Mouse (Mus musculus) granulocyte monocyte progenitor cell, adult 5-6 weeks (primary cell): ENCODE data around the gene Foxc2. TPM values are rescaled to one million over a fixed set of nuclear protein-coding genes. Genes with fewer than 3 reads are reported as not detected.
A peak's percentile ranks its signal among the peaks of the same experiment; 100 is the strongest.

Experiments
- ATAC-seq: replicated peaks from 2 replicates; pipeline ENCODE4 v1.8.0; 2016; ENCODE audit warnings: mild to moderate bottlenecking, moderate TSS enrichment, inconsistent platforms; ENCODE audit not compliant: poor library complexity, severe bottlenecking
- total RNA-seq, 2 experiments: library from RNA; stranded (forward) in 1 of 2; stranded (reverse) in 1 of 2; fragments of 200-712, 200-1000 nt in 1 of 2; fragments of >200 nt in 1 of 2; fragmentation: Nextera tagmentation in 1 of 2; gene quantifications; 2 replicates each; pipeline ENCODE4 v1.2.3; 2014 to 2017

The Foxc2 gene
- total RNA-seq, 2 experiments from 2014 or later, result not detected

DNA sequence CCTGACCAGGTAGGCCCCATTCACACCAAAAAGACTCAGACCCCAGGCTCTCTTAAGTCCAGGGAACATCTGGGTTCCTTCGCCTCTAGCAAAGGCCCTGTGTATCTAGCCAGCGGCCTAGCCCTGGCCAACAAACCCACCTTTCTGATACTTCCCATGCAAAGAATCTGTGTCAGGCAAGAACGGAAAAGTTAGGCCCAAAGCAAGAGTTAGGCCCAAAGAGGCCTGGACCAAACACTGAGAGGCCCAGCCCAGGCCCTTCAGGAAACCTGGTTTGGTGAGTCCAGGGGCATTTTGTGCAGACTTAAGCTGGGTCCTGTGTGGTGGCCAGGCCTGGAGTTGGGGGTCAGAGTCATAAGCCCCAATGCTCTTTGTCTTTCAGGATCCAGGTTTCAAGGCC is 30.4 kb upstream of the Foxc2 start:
- no peak for ATAC-seq

DNA sequence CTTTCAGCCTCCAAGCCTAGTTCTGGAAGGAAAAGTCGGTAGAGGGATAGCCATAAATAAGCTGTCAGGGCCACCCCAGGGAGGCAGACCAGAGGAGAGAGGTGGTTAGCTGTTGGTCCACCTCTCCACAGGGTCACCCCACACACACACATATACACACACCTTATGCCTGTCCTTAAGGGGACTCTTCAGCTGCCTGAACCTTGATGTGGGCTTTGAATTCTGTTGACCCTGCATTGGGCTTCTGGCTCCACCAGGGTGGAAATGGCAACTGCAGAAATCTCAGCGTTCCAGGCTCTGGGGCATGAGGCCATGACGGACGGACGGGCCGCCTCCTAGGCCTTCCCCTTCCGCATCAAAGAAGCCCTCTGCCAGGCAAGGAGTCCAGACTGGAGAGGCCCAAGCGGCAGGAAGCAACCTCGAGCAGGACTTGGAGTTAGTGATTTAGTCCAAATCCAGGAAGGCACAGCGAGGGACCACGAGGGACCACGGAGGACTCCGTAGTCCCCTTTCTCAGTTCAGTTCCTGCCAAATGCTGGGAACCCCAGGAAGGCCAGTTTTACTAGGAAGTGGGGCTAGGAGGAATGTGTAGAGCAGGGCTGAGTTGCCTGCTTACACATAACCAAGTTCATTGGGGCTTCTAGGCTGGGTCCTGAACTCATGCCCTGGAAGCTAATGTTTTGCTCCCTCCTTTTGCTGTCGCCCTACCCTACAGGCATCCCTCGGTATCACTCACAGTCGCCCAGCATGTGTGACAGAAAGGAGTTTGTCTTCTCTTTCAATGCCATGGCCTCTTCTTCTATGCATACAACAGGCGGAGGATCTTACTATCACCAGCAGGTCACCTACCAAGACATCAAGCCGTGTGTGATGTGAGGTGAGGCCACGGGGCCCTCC is 29.7 kb upstream of the Foxc2 start:
- ATAC-seq, result no peak

DNA sequence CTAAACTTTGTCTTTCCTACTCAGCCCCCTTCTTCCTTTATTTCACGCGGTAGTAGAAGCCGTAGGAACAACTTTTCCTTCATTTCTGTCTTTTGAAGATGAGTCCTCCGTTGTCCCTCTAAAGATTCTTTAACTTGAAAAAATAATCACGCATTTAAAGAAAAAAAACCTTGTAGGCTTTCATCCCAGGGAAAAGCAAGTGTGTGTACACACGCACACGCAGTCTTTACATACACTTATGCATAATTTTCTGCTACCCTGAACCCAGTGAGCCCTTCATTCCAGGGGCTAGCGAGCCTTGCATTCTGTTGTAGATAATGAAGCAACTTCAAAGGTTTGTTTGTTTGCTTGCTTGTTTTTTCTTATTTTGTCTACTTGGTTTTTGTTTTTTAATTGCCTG is 27.7 kb upstream of the Foxc2 start:
- no peak for ATAC-seq

DNA sequence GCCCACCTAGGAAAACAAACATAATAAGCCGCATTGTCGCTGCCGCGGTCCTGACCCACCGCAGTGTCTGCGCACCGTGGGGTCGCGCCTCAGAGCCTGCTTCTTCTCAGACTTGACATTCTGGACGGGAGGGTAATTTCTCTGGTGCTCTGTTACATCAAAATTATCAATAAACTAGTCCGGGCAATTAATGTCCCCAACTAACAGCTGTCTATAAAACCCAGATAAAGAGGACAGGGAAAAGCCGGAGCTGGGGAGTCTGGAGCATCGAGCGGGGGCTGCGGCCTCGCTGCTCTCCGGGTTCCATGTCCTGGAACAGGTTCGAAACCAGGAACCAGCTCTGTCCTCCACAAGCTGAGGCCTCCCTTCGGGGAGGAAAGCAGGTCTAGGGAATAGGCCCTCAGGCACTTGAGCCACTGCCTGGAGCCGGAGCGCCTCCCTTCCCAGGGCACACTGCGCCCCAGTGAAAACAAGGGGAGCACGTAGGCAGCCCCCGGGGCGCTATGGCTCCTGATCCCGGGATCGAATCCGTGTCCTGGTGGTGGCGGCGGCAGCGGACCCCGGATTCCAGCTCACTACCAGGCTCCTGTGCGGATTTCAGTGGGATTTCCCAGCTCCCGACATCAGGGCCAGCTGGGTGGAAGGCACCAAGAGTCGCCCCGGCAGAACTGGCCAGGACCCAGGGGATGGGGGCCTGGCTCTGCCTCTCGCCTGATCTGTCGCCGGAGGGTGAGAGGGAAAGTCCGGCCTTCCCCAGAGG is 26.9 kb upstream of the Foxc2 start:
- ATAC-seq, result no peak

DNA sequence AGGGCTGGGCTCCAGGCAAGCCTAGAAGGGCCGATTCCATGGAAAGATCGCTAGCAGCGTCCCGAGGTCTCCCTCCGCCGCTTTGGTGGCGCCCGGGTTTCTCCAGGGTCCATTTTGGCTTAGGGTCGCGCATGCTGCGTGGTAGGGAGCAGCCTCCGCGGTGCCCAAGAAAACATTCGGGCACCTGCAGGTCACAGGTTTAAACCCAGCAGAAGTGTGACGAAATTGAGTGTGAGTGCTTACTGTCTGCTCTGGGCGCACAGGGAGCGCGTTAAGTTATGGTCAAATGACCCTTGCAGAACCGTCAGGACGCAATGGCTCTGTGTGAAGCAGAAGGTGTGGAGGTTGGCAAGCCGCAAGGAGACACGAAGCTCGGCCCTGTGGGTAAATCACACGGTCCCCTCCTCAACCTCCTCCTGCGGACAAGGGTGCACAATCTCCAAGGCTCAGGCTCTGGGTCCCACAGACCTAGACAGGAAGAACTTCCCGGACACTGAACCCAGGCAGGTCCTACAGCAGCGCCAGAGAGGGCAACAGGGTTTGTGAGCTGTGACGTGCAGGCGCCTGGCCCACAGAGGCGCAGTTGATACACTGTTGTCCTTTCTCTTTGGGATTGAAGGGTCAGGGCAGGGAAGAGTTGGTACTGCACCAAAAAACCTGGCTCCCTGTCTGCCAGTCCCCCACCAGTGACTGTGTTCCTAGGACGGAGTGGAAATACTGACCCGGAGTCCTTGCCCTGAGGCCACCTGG is 26.2 kb upstream of the Foxc2 start:
- ATAC-seq, result no peak

DNA sequence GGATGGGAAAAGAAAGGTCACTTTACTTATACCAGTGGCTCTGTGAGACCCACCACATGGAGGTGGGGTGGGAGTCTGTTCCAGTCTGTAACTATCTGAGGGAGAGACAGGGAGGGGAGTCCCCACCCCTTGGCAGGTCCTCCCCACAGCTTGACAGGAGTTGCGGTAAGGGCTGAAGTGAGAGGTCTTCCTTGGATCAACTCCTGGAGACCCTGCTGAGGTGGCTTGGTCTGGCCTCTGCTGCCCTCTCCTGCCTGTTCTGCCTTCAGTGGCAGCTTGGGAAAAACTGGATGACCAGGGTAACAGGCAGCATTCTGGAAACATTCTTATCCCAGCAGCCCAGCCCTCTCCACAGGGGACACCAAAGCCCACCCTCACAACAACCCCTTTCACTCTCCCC is 25.3 kb upstream of the Foxc2 start:
- ATAC-seq, result no peak

DNA sequence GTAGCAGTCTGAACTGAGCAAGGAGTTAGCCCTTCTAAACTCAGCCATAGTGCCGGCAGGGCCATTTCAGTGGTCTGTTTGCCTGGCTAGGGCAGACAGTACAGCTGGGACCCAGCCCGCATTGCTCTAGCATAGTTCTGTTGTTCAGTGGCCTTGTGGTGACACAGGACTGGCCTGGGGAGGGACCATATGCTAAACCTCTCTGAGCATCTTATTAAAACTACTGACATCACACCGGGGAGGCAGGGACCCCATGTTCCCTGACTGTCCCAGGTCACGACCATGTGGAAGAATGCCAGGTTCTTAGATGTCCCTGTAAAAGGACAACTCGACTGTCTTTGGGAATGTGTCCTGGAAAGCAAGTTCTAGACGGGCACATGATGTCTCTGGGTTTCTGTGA is 23.8 kb upstream of the Foxc2 start:
- ATAC-seq, result no peak

DNA sequence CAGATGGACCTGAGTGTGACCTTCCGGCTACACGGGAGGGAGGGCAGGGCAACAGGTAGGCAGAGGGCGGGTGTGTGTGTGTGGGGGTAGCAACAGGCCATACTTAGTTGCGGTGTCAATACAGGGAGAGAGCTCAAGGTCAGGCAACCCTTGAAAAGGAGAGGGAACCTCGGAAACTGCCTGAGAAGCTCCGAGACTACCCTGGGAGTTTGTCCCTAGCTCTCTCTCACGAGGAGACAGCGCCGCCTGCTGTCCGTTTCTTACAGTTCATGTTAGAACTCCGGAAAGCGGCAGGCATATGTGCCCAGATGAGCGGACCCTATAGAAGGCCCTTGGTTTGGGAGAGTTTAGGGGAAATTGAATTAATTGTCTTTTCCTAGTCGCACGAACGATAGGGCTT is 23.3 kb upstream of the Foxc2 start:
- ATAC-seq, result peak; percentile 79

DNA sequence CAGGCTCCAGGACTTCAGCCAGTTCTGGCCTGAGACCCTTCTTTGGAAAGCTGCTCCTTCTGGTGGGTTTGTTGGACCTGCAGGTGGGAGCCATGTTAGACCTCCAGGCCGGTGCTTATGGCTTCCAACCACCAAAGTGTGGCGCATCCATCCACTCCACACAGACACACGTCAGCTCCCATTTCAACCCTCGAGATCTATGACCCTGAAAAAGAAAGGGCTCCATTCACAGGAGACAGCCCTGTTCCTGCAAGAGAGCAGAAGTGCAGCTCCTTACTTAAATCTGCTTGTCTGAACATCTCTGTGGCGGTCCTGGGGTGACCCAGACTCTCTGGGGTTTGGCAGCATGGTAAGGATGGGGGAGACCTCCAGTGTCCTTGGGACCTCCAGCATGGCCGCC is 22.5 kb upstream of the Foxc2 start:
- no peak for ATAC-seq

DNA sequence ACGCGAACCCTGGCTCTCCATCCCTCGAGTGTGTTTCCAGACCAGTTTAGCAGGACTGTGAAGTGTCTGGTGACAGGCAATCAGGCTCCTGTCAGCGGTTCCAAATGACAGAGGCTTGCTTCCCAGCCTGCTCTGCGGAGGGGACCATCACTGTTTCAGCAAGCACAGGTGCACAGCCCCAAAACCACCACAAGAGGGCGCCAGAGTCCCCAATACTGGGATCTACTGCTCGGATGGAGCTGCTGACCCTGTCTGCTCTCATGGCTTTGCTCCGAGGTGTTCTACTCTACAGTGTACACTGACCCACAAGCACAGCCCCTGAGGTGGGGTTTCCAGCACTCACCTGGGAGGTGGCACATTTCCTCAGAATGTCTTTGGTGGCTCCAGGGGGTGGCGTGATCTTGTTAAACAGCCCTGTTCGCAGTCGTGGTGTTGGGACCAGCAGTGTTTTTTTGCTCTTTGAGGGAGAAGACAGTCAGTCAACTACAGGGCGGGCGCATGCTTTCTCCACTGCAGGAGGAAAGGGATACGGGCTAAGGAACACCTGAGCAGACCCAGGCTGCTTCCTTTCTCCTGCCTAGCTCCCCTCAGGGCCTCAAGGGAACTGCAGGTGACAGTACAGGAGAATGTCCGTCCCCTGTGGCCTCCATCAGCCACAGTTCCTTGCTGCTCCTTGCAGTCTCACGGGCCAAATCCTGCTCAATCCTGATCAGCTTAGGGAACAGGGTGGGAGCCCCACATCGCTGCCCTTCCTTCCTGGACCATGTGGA is 11.7 kb upstream of the Foxc2 start:
- peak; percentile 55 for ATAC-seq

DNA sequence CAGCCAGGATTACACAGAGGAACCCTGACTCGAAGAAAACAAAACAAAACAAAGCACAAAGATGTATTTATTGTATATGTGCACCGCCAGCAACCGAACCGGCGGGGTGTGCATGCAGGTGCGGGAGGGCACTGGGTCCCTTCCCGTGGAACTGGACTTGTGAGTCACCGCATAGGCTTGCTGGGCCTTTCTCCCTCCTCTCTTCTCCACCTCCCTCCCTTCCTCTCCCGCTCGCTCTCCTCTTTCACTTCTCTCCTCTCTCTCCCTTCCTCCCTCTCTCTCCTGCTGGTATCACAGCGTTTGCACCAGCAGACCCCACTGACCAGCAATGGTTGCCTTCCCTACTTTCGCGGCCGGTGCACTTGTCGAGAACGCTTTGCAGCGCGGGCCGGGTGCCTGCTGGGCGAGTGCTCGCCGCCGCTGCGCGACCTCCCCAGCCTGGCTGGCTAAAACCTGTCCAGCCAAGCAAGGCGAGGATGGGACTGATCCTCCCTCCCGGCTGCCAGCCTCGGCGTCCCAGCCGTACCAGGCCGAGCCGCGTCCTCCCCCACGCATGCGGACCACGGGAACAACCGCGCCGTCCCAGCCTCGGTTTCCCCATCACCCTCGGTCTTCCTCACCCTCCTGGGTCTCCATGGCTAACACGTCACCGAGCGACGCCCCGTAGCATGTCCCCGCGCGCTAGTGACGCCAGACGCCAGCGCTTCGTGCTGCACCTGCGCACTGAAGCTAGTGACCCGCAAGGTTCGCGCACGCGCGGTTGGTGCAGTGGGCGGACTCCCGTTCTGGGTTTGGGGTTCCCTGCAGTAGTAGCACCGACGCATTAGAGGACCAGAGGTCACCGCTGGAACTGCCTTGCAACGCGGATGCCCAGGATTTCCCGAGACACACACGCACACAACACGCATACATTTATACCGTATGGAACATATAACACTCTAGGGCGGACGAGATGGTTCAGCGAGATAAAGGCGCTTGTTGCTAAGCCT is 8.0 kb upstream of the Foxc2 start, which contains the start of gene Mthfsd:
Mthfsd (minus strand) TSS at position 725 of the 989 bp plus-strand sequence.
- peak; percentile 87 for ATAC-seq

DNA sequence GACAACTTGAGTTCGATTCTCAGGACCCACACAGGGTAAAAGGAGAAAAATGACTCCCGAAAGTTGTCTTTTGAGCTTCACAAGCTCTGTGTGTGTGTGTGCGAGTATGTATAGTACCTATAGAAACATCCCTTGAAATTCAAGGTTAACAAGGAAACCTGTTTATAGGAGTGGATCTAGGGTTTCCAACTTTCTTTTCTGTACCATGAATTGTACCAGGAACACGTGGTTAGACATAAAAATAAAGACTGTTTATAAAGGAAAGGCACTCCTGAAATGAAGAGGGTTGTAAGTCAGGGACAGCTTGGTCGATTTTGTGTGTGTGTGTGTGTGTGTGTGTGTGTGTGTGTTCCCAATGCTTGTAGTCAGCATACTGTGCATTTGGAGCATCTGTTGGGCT is 7.3 kb upstream of the Foxc2 start:
- no peak for ATAC-seq

DNA sequence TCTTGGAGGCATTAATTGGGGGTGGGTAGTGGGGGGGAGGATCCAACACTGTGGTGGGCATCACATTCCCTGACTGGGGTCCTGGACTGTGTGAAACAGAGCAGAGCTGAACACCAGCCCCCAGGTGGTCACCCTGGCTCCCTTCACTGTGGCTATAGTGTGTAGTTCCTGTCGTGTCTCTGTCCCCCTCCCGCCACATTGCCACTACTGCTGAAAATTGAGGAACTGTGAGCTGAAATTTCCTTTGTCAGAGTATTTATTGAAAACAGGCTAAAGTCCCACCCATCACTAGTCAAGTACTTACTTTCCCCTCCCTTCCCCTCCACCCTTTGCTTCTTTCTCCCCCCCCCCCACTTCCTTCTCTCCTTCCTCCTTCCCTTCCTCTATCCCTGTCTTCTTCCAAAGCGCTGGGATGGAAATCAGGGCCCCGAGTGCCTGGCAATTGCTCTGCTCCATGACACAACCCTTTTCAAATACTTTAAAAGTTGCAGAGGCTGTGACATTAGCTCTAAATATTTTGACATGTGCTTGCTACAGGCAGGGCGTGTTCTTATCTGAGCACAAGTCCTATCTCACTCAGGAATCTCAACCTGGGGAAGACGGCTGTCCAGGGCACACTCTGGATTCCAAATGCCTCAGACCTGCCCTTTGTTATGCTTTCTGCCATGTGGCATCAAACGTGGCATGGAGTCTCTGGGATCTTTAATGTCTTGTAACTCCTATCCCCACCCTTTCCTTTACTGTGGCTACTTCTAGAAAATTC is 4.6 kb upstream of the Foxc2 start:
- no peak for ATAC-seq

DNA sequence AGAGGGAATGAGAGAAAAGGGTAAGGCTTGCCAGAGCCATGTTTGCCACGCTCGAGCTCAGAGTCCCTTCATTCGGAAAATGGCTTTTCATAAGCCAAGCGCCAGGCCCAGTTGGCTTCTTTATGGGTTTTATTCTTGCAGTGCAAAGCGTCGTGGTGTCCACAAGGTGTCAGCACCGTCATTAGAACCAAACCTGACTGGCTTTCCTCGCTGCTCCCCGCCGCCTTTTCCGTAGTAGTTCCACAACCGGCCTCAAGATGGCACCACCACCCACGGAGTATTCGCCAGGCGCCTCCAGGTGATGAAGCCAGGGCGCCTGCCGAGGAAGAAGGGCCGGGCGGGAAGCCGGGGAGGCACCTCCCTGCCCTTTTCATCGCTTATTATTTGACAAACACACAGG is 2.7 kb upstream of the Foxc2 start:
- ATAC-seq, result peak; percentile 90

DNA sequence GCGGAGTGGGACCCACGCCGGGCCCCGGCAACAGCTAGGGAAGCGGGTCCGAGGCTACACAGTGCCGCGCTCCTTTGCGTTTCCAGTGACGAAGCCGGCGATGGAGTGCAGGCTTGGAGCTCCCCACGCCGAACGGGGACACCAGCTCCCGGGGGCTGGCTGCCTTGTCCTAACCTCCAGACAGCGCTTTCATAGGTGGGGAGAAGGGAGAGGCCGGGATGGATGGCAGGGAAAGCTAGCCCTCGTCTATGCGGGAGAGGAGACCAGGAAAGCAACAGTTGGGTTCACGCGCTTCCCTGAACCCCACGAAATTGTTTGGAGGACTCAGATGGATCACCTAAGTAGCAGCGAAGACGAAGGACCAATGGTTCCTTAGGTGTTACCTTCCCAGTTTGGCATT is 835 bp upstream of the Foxc2 start:
- no peak for ATAC-seq

DNA sequence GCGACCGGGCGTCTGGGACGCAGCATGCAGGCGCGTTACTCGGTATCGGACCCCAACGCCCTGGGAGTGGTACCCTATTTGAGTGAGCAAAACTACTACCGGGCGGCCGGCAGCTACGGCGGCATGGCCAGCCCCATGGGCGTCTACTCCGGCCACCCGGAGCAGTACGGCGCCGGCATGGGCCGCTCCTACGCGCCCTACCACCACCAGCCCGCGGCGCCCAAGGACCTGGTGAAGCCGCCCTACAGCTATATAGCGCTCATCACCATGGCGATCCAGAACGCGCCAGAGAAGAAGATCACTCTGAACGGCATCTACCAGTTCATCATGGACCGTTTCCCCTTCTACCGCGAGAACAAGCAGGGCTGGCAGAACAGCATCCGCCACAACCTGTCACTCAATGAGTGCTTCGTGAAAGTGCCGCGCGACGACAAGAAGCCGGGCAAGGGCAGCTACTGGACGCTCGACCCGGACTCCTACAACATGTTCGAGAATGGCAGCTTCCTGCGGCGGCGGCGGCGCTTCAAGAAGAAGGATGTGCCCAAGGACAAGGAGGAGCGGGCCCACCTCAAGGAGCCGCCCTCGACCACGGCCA is 717 bp downstream of the Foxc2 start:
- no peak for ATAC-seq

DNA sequence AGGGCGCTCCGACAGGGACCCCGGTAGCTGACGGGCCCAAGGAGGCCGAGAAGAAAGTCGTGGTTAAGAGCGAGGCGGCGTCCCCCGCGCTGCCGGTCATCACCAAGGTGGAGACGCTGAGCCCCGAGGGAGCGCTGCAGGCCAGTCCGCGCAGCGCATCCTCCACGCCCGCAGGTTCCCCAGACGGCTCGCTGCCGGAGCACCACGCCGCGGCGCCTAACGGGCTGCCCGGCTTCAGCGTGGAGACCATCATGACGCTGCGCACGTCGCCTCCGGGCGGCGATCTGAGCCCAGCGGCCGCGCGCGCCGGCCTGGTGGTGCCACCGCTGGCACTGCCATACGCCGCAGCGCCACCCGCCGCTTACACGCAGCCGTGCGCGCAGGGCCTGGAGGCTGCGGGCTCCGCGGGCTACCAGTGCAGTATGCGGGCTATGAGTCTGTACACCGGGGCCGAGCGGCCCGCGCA is 1.2 kb downstream of the Foxc2 start:
- 0 out of 2 replicates have a peak, but pooled peaks have one; percentile 9 for ATAC-seq

DNA sequence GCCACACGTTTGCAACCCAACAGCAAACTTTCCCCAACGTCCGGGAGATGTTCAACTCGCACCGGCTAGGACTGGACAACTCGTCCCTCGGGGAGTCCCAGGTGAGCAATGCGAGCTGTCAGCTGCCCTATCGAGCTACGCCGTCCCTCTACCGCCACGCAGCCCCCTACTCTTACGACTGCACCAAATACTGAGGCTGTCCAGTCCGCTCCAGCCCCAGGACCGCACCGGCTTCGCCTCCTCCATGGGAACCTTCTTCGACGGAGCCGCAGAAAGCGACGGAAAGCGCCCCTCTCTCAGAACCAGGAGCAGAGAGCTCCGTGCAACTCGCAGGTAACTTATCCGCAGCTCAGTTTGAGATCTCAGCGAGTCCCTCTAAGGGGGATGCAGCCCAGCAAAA is 1.9 kb downstream of the Foxc2 start:
- ATAC-seq, result no peak
